Mouse (Mus musculus) monocyte, adult 2 months (primary cell): ENCODE results near the gene Abhd16a.

Experiments used
- DNase-seq, 2 experiments: peaks; one replicate each; pipeline ENCODE4 v3.0.0; 2022; ENCODE audit warnings: low spot score in 2 of 2, low read depth in 1 of 2

The Abhd16a gene

GRCm38 (mm10) chr17:35058911-35059892 lies 29.9 kb upstream of the Abhd16a start, which contains the start of gene Ddah2:
Ddah2 (plus strand) TSS chr17:35059035.
- DNase-seq, result peak in 1 of 2 experiments; percentile 65

GRCm38 (mm10) chr17:35060071-35060470 lies 29.0 kb upstream of the Abhd16a start:
- DNase-seq, result no peak

- DNase-seq, result no peak
These were observed 28.2 kb upstream of the Abhd16a start for GRCm38 (mm10) chr17:35060737-35061297.

- no peak for DNase-seq
These were observed 27.8 kb upstream of the Abhd16a start for GRCm38 (mm10) chr17:35061299-35061698.

GRCm38 (mm10) chr17:35063466-35063865 lies 25.6 kb upstream of the Abhd16a start:
- DNase-seq, result no peak

GRCm38 (mm10) chr17:35064378-35064877 lies 24.6 kb upstream of the Abhd16a start:
- no peak for DNase-seq

GRCm38 (mm10) chr17:35064951-35065947 lies 23.8 kb upstream of the Abhd16a start, which contains the start of gene Ly6g6c:
Ly6g6c (plus strand) TSS chr17:35065388.
- DNase-seq, result no peak

GRCm38 (mm10) chr17:35066084-35066483 lies 23.0 kb upstream of the Abhd16a start, which contains the start of gene Mpig6b:
Mpig6b (minus strand) TSS chr17:35066184.
- no peak for DNase-seq

GRCm38 (mm10) chr17:35068213-35068914 lies 20.7 kb upstream of the Abhd16a start:
- DNase-seq, result no peak

GRCm38 (mm10) chr17:35070556-35071229 lies 18.4 kb upstream of the Abhd16a start:
- DNase-seq, result no peak

- DNase-seq, result no peak
These were observed 17.6 kb upstream of the Abhd16a start for GRCm38 (mm10) chr17:35071454-35071853.

- DNase-seq, result no peak
These were observed 15.0 kb upstream of the Abhd16a start for GRCm38 (mm10) chr17:35074097-35074496.

GRCm38 (mm10) chr17:35076507-35077176 lies 12.4 kb upstream of the Abhd16a start, which contains the start of gene Ly6g6e:
Ly6g6e (plus strand) TSS chr17:35076902.
- DNase-seq, result no peak

- DNase-seq, result no peak
These were observed 11.8 kb upstream of the Abhd16a start for GRCm38 (mm10) chr17:35077285-35077684.

- peak in 1 of 2 experiments; percentile 16 for DNase-seq
These were observed 11.3 kb upstream of the Abhd16a start, which contains the start of gene Ly6g6d for GRCm38 (mm10) chr17:35077786-35078233. Ly6g6d (minus strand) TSS chr17:35078065.

- DNase-seq, result no peak
These were observed 9.3 kb upstream of the Abhd16a start for GRCm38 (mm10) chr17:35079778-35080177.

GRCm38 (mm10) chr17:35080248-35080647 lies 8.8 kb upstream of the Abhd16a start:
- DNase-seq, result no peak

- no peak for DNase-seq
These were observed 8.4 kb upstream of the Abhd16a start for GRCm38 (mm10) chr17:35080710-35081109.
